Mouse (Mus musculus): ENCODE measurements around the gene Ttc7b. TPM values are rescaled to one million over a fixed set of nuclear protein-coding genes. Genes with fewer than 3 reads are reported as not detected.

The Ttc7b gene
- total and polyA plus RNA-seq, 3 experiments, result 71.6 to 84.4 (median 82.0) TPM

- no peak for TF ChIP-seq POLR2A (IDR thresholded peaks at IDR 0.05; ENCODE audit: insufficient read depth, low read depth, low read length)
- no peak overlapping the region for H3K9ac ChIP-seq (ENCODE audit: low read depth, low read length)
- intact Hi-C loops (cut with DNase I), result no loop called here
- peaks cover 17% of the 10 kb centered on the region for H3K4me1 ChIP-seq (ENCODE audit: control insufficient read depth, insufficient read depth, low read length)
- no peak for DNase-seq
- no peaks in the 10 kb centered on the region for H3K27me3 ChIP-seq (ENCODE audit: control insufficient read depth, insufficient read depth, low read length)
- H3K27ac ChIP-seq, result no peak overlapping the region
- WGBS, result 85% methylated on average over 2 of the region's 2 CpGs
- peaks cover 5% of the 10 kb centered on the region; the same call in 1 of the 2 replicates for H3K36me3 ChIP-seq (ENCODE audit: control insufficient read depth, insufficient read depth, low read length)
- H3K79me2 ChIP-seq (replicated peaks; ENCODE audit: control insufficient read depth, insufficient read depth, low read length), result peaks cover 5% of the 10 kb centered on the region
- no peak overlapping the region for H3K4me3 ChIP-seq
These were observed 16.0 kb downstream of the Ttc7b start for GRCm38 (mm10) chr12:100504585-100504984.

- H3K27ac ChIP-seq, result peak overlapping the region; percentile 28
- H3K9ac ChIP-seq (ENCODE audit: low read depth, low read length), result no peak overlapping the region
- H3K27me3 ChIP-seq (ENCODE audit: control insufficient read depth, insufficient read depth, low read length), result no peaks in the 10 kb centered on the region
- WGBS, result 78% methylated on average over 4 of the region's 4 CpGs
- no peak for DNase-seq
- H3K4me3 ChIP-seq, result no peak overlapping the region
- peaks cover 5% of the 10 kb centered on the region; the same call in 1 of the 2 replicates for H3K36me3 ChIP-seq (ENCODE audit: control insufficient read depth, insufficient read depth, low read length)
- H3K79me2 ChIP-seq (replicated peaks; ENCODE audit: control insufficient read depth, insufficient read depth, low read length), result peaks cover 5% of the 10 kb centered on the region
- H3K4me1 ChIP-seq (ENCODE audit: control insufficient read depth, insufficient read depth, low read length), result peaks cover 17% of the 10 kb centered on the region
- TF ChIP-seq EP300 (IDR thresholded peaks at IDR 0.05; ENCODE audit: insufficient read depth, low read depth, low read length), result no peak
- no peak for TF ChIP-seq POLR2A (IDR thresholded peaks at IDR 0.05; ENCODE audit: insufficient read depth, low read depth, low read length)
- TF ChIP-seq CTCF (IDR thresholded peaks at IDR 0.05), result no peak
- intact Hi-C loops (cut with DNase I), result no loop called here
These were observed 17.0 kb downstream of the Ttc7b start for GRCm38 (mm10) chr12:100503659-100504058.

- 40% methylated on average over 3 of the region's 3 CpGs for WGBS
These were observed 18.1 kb downstream of the Ttc7b start for GRCm38 (mm10) chr12:100502544-100502943.

GRCm38 (mm10) chr12:100501261-100501660 lies 19.4 kb downstream of the Ttc7b start:
- intact Hi-C loops (cut with DNase I), result no loop called here

More at GRCm38 (mm10) chr12:100502544-100502943, 18.1 kb downstream of the Ttc7b start:
- no peak for DNase-seq
- intact Hi-C loops (cut with DNase I), result no loop called here
- Histone ChIP-seq H3K9ac (ENCODE audit: low read depth, low read length) (0 out of 2 replicates have a peak overlapping the region, but pooled peaks have one; percentile 5), H3K4me3 (no peak overlapping the region), H3K27me3 (ENCODE audit: control insufficient read depth, insufficient read depth, low read length) (no peaks in the 10 kb centered on the region), H3K36me3 (ENCODE audit: control insufficient read depth, insufficient read depth, low read length) (peaks cover 5% of the 10 kb centered on the region; the same call in 1 of the 2 replicates), H3K4me1 (ENCODE audit: control insufficient read depth, insufficient read depth, low read length) (peaks cover 16% of the 10 kb centered on the region), H3K27ac (no peak overlapping the region; the same call in 1 of the 2 replicates), H3K79me2 (replicated peaks; ENCODE audit: control insufficient read depth, insufficient read depth, low read length) (peaks cover 4% of the 10 kb centered on the region)
- TF ChIP-seq POLR2A (IDR thresholded peaks at IDR 0.05; ENCODE audit: insufficient read depth, low read depth, low read length) (no peak), EP300 (IDR thresholded peaks at IDR 0.05; ENCODE audit: insufficient read depth, low read depth, low read length) (no peak), CTCF (IDR thresholded peaks at IDR 0.05) (no peak)

GRCm38 (mm10) chr12:100499469-100499868 lies 21.2 kb downstream of the Ttc7b start:
- Histone ChIP-seq H3K27me3 (ENCODE audit: control insufficient read depth, insufficient read depth, low read length) (no peaks in the 10 kb centered on the region), H3K4me3 (no peak overlapping the region), H3K27ac (no peak overlapping the region), H3K9ac (ENCODE audit: low read depth, low read length) (no peak overlapping the region), H3K4me1 (ENCODE audit: control insufficient read depth, insufficient read depth, low read length) (peaks cover 15% of the 10 kb centered on the region), H3K79me2 (replicated peaks; ENCODE audit: control insufficient read depth, insufficient read depth, low read length) (peaks cover 4% of the 10 kb centered on the region), H3K36me3 (ENCODE audit: control insufficient read depth, insufficient read depth, low read length) (peaks cover 5% of the 10 kb centered on the region; the same call in 1 of the 2 replicates)
- TF ChIP-seq CTCF (IDR thresholded peaks at IDR 0.05) (no peak), EP300 (IDR thresholded peaks at IDR 0.05; ENCODE audit: insufficient read depth, low read depth, low read length) (no peak), POLR2A (IDR thresholded peaks at IDR 0.05; ENCODE audit: insufficient read depth, low read depth, low read length) (no peak)
- peak in 1 of 2 experiments; percentile 8 for DNase-seq
- intact Hi-C loops (cut with DNase I), result no loop called here
- 89% methylated on average over 13 of the region's 13 CpGs for WGBS

More at GRCm38 (mm10) chr12:100501261-100501660, 19.4 kb downstream of the Ttc7b start:
- H3K9ac ChIP-seq (ENCODE audit: low read depth, low read length), result no peak overlapping the region
- no peaks in the 10 kb centered on the region for H3K27me3 ChIP-seq (ENCODE audit: control insufficient read depth, insufficient read depth, low read length)
- peaks cover 4% of the 10 kb centered on the region for H3K79me2 ChIP-seq (replicated peaks; ENCODE audit: control insufficient read depth, insufficient read depth, low read length)
- no peak overlapping the region for H3K27ac ChIP-seq
- DNase-seq, result no peak
- H3K36me3 ChIP-seq (ENCODE audit: control insufficient read depth, insufficient read depth, low read length), result peaks cover 5% of the 10 kb centered on the region; the same call in 1 of the 2 replicates
- WGBS, result 46% methylated on average over 4 of the region's 4 CpGs
- no peak overlapping the region for H3K4me3 ChIP-seq
- peaks cover 16% of the 10 kb centered on the region for H3K4me1 ChIP-seq (ENCODE audit: control insufficient read depth, insufficient read depth, low read length)
- TF ChIP-seq CTCF (IDR thresholded peaks at IDR 0.05), result no peak
- TF ChIP-seq POLR2A (IDR thresholded peaks at IDR 0.05; ENCODE audit: insufficient read depth, low read depth, low read length), result no peak
- TF ChIP-seq EP300 (IDR thresholded peaks at IDR 0.05; ENCODE audit: insufficient read depth, low read depth, low read length), result no peak

- H3K9ac ChIP-seq (ENCODE audit: low read depth, low read length), result no peak overlapping the region
- H3K36me3 ChIP-seq (ENCODE audit: control insufficient read depth, insufficient read depth, low read length), result no peaks in the 10 kb centered on the region; the same call in 1 of the 2 replicates
- 96% methylated on average over 5 of the region's 5 CpGs for WGBS
- TF ChIP-seq CTCF (IDR thresholded peaks at IDR 0.05) (no peak), POLR2A (IDR thresholded peaks at IDR 0.05; ENCODE audit: insufficient read depth, low read depth, low read length) (no peak), EP300 (IDR thresholded peaks at IDR 0.05; ENCODE audit: insufficient read depth, low read depth, low read length) (no peak)
- H3K79me2 ChIP-seq (replicated peaks; ENCODE audit: control insufficient read depth, insufficient read depth, low read length), result peaks cover 4% of the 10 kb centered on the region
- no peak overlapping the region for H3K4me3 ChIP-seq
- peaks cover 7% of the 10 kb centered on the region for H3K4me1 ChIP-seq (ENCODE audit: control insufficient read depth, insufficient read depth, low read length)
- H3K27ac ChIP-seq, result no peak overlapping the region
- intact Hi-C loops (cut with DNase I), result no loop called here
- H3K27me3 ChIP-seq (ENCODE audit: control insufficient read depth, insufficient read depth, low read length), result no peaks in the 10 kb centered on the region
- DNase-seq, result no peak
These were observed 22.6 kb downstream of the Ttc7b start for GRCm38 (mm10) chr12:100498006-100498405.

All from heart, adult 2 months (tissue).